Mouse (Mus musculus): ENCODE measurements at regions not wholly inside any gene's neighbourhood (a gene's known extent, or its start where the extent isn't known, plus 50 kb on each side); places are given as distances from the start of the nearest gene placed in this dataset.

- TF ChIP-seq CTCF (IDR thresholded peaks at IDR 0.05; ENCODE audit: low read depth, low read length) = no peak
- TF ChIP-seq POLR2A (IDR thresholded peaks at IDR 0.05; ENCODE audit: extremely low read depth, insufficient read depth, low read length) = no peak
Measured at GRCm38 (mm10) chr19:37498438-37498837, 51.8 kb upstream of the Exoc6 start.
